Mouse (Mus musculus) stomach, embryonic 15.5 days (tissue): ENCODE measurements around the gene Pole4. TPM values are rescaled to one million over a fixed set of nuclear protein-coding genes. Genes with fewer than 3 reads are reported as not detected.
"Not testable (repeated sequence)": the region's sequence is repeated elsewhere in the genome, so short reads cannot be mapped to it uniquely, and the experiment has no call there.

Source experiments
- ATAC-seq: fragments of 200-750 bp; cut with Nextera tagmentation; 2 replicates; pipeline ENCODE4 v1.8.0; 2017; ENCODE audit warnings: low read depth, moderate number of reproducible peaks, moderate TSS enrichment; ENCODE audit not compliant: insufficient read depth, low FRiP score
- H3K27ac ChIP-seq: fragments of 300-500 bp; sonication (generic); 2 replicates; pipeline ENCODE4 v1.5.1; 2015; ENCODE audit warnings: mild to moderate bottlenecking, inconsistent platforms
- H3K27me3 ChIP-seq: fragments of 300-500 bp; sonication (generic); replicated peaks from 2 replicates; pipeline ENCODE4 v1.6.1; 2015; ENCODE audit warnings: inconsistent platforms
- H3K36me3 ChIP-seq: fragments of 300-500 bp; sonication (generic); 2 replicates; pipeline ENCODE4 v1.6.1; 2015; ENCODE audit warnings: inconsistent platforms
- H3K4me1 ChIP-seq: fragments of 300-500 bp; sonication (generic); 2 replicates; pipeline ENCODE4 v1.6.1; 2015; ENCODE audit warnings: inconsistent platforms
- H3K4me2 ChIP-seq: fragments of 300-500 bp; sonication (generic); 2 replicates; pipeline ENCODE4 v1.6.1; 2015; ENCODE audit warnings: mild to moderate bottlenecking, inconsistent platforms
- H3K4me3 ChIP-seq: fragments of 300-500 bp; sonication (generic); replicated peaks from 2 replicates; pipeline ENCODE4 v1.5.1; 2015; ENCODE audit warnings: inconsistent platforms
- H3K9ac ChIP-seq: fragments of 300-500 bp; sonication (generic); 2 replicates; pipeline ENCODE4 v1.6.1; 2015; ENCODE audit warnings: inconsistent platforms
- H3K9me3 ChIP-seq: fragments of 300-500 bp; sonication (generic); 2 replicates; pipeline ENCODE4 v1.6.1; 2016; ENCODE audit warnings: inconsistent platforms
- whole genome bisulfite sequencing: fragments of 180-500 bp; shearing (Covaris S2); methylation state at CpG from one replicate; pipeline ENCODE4 v1.1.7; 2015; 5-methylcytosine and 5-hydroxymethylcytosine counted together
- polyA plus RNA-seq: library from polyadenylated mRNA; unstranded; fragments of >200 nt; fragmentation: Nextera tagmentation; extraction: Ambion mirVana; gene quantifications from 2 replicates; pipeline ENCODE4 v1.2.1, GENCODE M21; 2015

Pole4 gene
- polyA plus RNA-seq, 1 experiment from 2014 or later, result 110 TPM

GRCm38 (mm10) chr6:82714243-82714642 lies 9.1 kb upstream of the Pole4 start:
- H3K27ac ChIP-seq, result peak overlapping the region; percentile 64; the same call in 1 of the 2 replicates
- no peak overlapping the region for H3K9ac ChIP-seq
- H3K4me2 ChIP-seq, result no peak overlapping the region
- no peaks in the 10 kb centered on the region for H3K36me3 ChIP-seq
- ATAC-seq, result 0 out of 2 replicates have a peak, but pooled peaks have one; percentile 20
- H3K4me3 ChIP-seq, result no peak overlapping the region
- WGBS, result 15% methylated on average over 3 of the region's 3 CpGs
- H3K4me1 ChIP-seq, result no peaks in the 10 kb centered on the region
- no peaks in the 10 kb centered on the region for H3K9me3 ChIP-seq
- H3K27me3 ChIP-seq, result no peaks in the 10 kb centered on the region

GRCm38 (mm10) chr6:82707742-82708141 lies 2.6 kb upstream of the Pole4 start:
- Histone ChIP-seq H3K9me3 (no peaks in the 10 kb centered on the region), H3K36me3 (no peaks in the 10 kb centered on the region), H3K27ac (no peak overlapping the region), H3K4me3 (no peak overlapping the region), H3K4me1 (no peaks in the 10 kb centered on the region), H3K27me3 (no peaks in the 10 kb centered on the region), H3K4me2 (no peak overlapping the region), H3K9ac (no peak overlapping the region)
- 84% methylated on average over 3 of the region's 3 CpGs for WGBS
- ATAC-seq, result no peak

GRCm38 (mm10) chr6:82707241-82707640 lies 2.1 kb upstream of the Pole4 start:
- no peaks in the 10 kb centered on the region for H3K36me3 ChIP-seq

GRCm38 (mm10) chr6:82703710-82704109 lies 1.5 kb downstream of the Pole4 start:
- no peak overlapping the region for H3K9ac ChIP-seq
- H3K27ac ChIP-seq, result no peak overlapping the region
- no peak overlapping the region for H3K4me2 ChIP-seq
- no peaks in the 10 kb centered on the region for H3K27me3 ChIP-seq
- H3K36me3 ChIP-seq, result no peaks in the 10 kb centered on the region
- no peak for ATAC-seq
- no peak overlapping the region for H3K4me3 ChIP-seq
- H3K9me3 ChIP-seq, result no peaks in the 10 kb centered on the region
- 86% methylated on average over 3 of the region's 3 CpGs for WGBS
- H3K4me1 ChIP-seq, result no peaks in the 10 kb centered on the region

More at GRCm38 (mm10) chr6:82707241-82707640, 2.1 kb upstream of the Pole4 start:
- WGBS, result 91% methylated on average over 10 of the region's 10 CpGs
- no peak overlapping the region for H3K9ac ChIP-seq
- H3K4me2 ChIP-seq, result no peak overlapping the region
- H3K4me1 ChIP-seq, result no peaks in the 10 kb centered on the region
- H3K4me3 ChIP-seq, result no peak overlapping the region
- no peak for ATAC-seq
- no peaks in the 10 kb centered on the region for H3K9me3 ChIP-seq
- no peaks in the 10 kb centered on the region for H3K27me3 ChIP-seq
- H3K27ac ChIP-seq, result no peak overlapping the region

- ATAC-seq, result peak; percentile 68
- Histone ChIP-seq H3K4me1 (no peaks in the 10 kb centered on the region), H3K36me3 (no peaks in the 10 kb centered on the region), H3K4me3 (no peak overlapping the region), H3K9ac (no peak overlapping the region), H3K4me2 (no peak overlapping the region), H3K27me3 (no peaks in the 10 kb centered on the region), H3K9me3 (no peaks in the 10 kb centered on the region), H3K27ac (no peak overlapping the region)
- 30% methylated on average over 16 of the region's 16 CpGs for WGBS
Observed at GRCm38 (mm10) chr6:82702593-82703017, 2.6 kb downstream of the Pole4 start.

- ATAC-seq, result no peak
- 67% methylated on average over 6 of the region's 6 CpGs for WGBS
Observed at GRCm38 (mm10) chr6:82701296-82701695, 3.9 kb downstream of the Pole4 start.

GRCm38 (mm10) chr6:82699831-82700230 lies 5.3 kb downstream of the Pole4 start:
- no peak for ATAC-seq
- H3K4me1 ChIP-seq, result no peaks in the 10 kb centered on the region
- H3K4me3 ChIP-seq, result no peak overlapping the region
- H3K9me3 ChIP-seq, result no peaks in the 10 kb centered on the region
- WGBS, result 35% methylated on average over 5 of the region's 5 CpGs
- no peak overlapping the region for H3K9ac ChIP-seq
- H3K27ac ChIP-seq, result no peak overlapping the region
- no peaks in the 10 kb centered on the region for H3K27me3 ChIP-seq
- no peak overlapping the region for H3K4me2 ChIP-seq
- H3K36me3 ChIP-seq, result no peaks in the 10 kb centered on the region

More at GRCm38 (mm10) chr6:82701296-82701695, 3.9 kb downstream of the Pole4 start:
- Histone ChIP-seq H3K36me3 (no peaks in the 10 kb centered on the region), H3K27ac (no peak overlapping the region), H3K27me3 (no peaks in the 10 kb centered on the region), H3K4me3 (no peak overlapping the region), H3K9ac (no peak overlapping the region), H3K4me2 (no peak overlapping the region), H3K9me3 (no peaks in the 10 kb centered on the region), H3K4me1 (no peaks in the 10 kb centered on the region)

- Histone ChIP-seq H3K36me3 (no peaks in the 10 kb centered on the region), H3K4me1 (no peaks in the 10 kb centered on the region), H3K27me3 (no peaks in the 10 kb centered on the region), H3K4me3 (no peak overlapping the region), H3K9me3 (no peaks in the 10 kb centered on the region), H3K9ac (no peak overlapping the region), H3K4me2 (no peak overlapping the region), H3K27ac (no peak overlapping the region)
- WGBS, result 84% methylated on average over 3 of the region's 3 CpGs
- ATAC-seq, result no peak
Observed at GRCm38 (mm10) chr6:82696736-82697135, 8.4 kb downstream of the Pole4 start.

- no peaks in the 10 kb centered on the region for H3K9me3 ChIP-seq
Observed at GRCm38 (mm10) chr6:82694668-82695067, 10.5 kb downstream of the Pole4 start.

GRCm38 (mm10) chr6:82689474-82689873 lies 15.7 kb downstream of the Pole4 start:
- H3K9ac ChIP-seq, result no peak overlapping the region
- ATAC-seq, result no peak
- WGBS, result 82% methylated on average over 4 of the region's 4 CpGs

More at GRCm38 (mm10) chr6:82694668-82695067, 10.5 kb downstream of the Pole4 start:
- Histone ChIP-seq H3K27ac (no peak overlapping the region), H3K4me1 (no peaks in the 10 kb centered on the region), H3K4me3 (no peak overlapping the region), H3K4me2 (no peak overlapping the region), H3K9ac (no peak overlapping the region), H3K27me3 (no peaks in the 10 kb centered on the region), H3K36me3 (no peaks in the 10 kb centered on the region)
- WGBS, result 57% methylated on average over 13 of the region's 13 CpGs
- ATAC-seq, result no peak

GRCm38 (mm10) chr6:82688586-82688985 lies 16.6 kb downstream of the Pole4 start:
- not testable (repeated sequence) for H3K36me3 ChIP-seq, H3K4me2 ChIP-seq, H3K4me1 ChIP-seq, H3K4me3 ChIP-seq, H3K27ac ChIP-seq, H3K9ac ChIP-seq, H3K27me3 ChIP-seq, ATAC-seq, H3K9me3 ChIP-seq
- WGBS, result 49% methylated on average over 5 of the region's 5 CpGs

More at GRCm38 (mm10) chr6:82689474-82689873, 15.7 kb downstream of the Pole4 start:
- Histone ChIP-seq H3K4me1 (no peaks in the 10 kb centered on the region), H3K27ac (no peak overlapping the region), H3K27me3 (no peaks in the 10 kb centered on the region), H3K9me3 (no peaks in the 10 kb centered on the region), H3K4me2 (no peak overlapping the region), H3K4me3 (no peak overlapping the region), H3K36me3 (no peaks in the 10 kb centered on the region)

GRCm38 (mm10) chr6:82684136-82684535 lies 21.0 kb downstream of the Pole4 start:
- no peak overlapping the region for H3K9ac ChIP-seq
- no peak for ATAC-seq

GRCm38 (mm10) chr6:82679286-82679685 lies 25.9 kb downstream of the Pole4 start:
- not testable (repeated sequence) for ATAC-seq, H3K9me3 ChIP-seq, H3K4me3 ChIP-seq, H3K9ac ChIP-seq, H3K4me1 ChIP-seq, H3K27ac ChIP-seq, H3K36me3 ChIP-seq, H3K27me3 ChIP-seq, H3K4me2 ChIP-seq
- 71% methylated on average over 2 of the region's 2 CpGs for WGBS

More at GRCm38 (mm10) chr6:82684136-82684535, 21.0 kb downstream of the Pole4 start:
- Histone ChIP-seq H3K9me3 (no peaks in the 10 kb centered on the region), H3K4me2 (no peak overlapping the region), H3K4me3 (no peak overlapping the region), H3K27ac (no peak overlapping the region), H3K27me3 (no peaks in the 10 kb centered on the region), H3K4me1 (no peaks in the 10 kb centered on the region), H3K36me3 (no peaks in the 10 kb centered on the region)
